Mouse (Mus musculus) forebrain, embryonic 10.5 days (tissue): Measurements from ENCODE around the gene Dicer1. TPM values are rescaled to one million over a fixed set of nuclear protein-coding genes. Genes with fewer than 3 reads are reported as not detected.
"Not testable (repeated sequence)": the region's sequence is repeated elsewhere in the genome, so short reads cannot be mapped to it uniquely, and the experiment has no call there.

Source experiments
- DNase-seq: peaks from one replicate; pipeline ENCODE4 v3.0.0-alpha.2; 2017; ENCODE audit warnings: low spot score; ENCODE audit errors: extremely low spot score
- H3K27ac ChIP-seq: fragments of 300-500 bp; sonication (generic); 2 replicates; pipeline ENCODE4 v1.5.1; 2016; ENCODE audit warnings: mild to moderate bottlenecking
- H3K27me3 ChIP-seq: fragments of 300-500 bp; sonication (generic); 2 replicates; pipeline ENCODE4 v1.6.1; 2016; ENCODE audit warnings: mild to moderate bottlenecking; ENCODE audit not compliant: poor library complexity, severe bottlenecking
- H3K36me3 ChIP-seq: fragments of 300-500 bp; sonication (generic); replicated peaks from 2 replicates; pipeline ENCODE4 v1.6.1; 2016; ENCODE audit warnings: mild to moderate bottlenecking, moderate library complexity
- H3K4me1 ChIP-seq: fragments of 300-500 bp; sonication (generic); 2 replicates; pipeline ENCODE4 v1.6.1; 2016
- H3K4me3 ChIP-seq: fragments of 300-500 bp; sonication (generic); 2 replicates; pipeline ENCODE4 v1.5.1; 2016; ENCODE audit warnings: mild to moderate bottlenecking, moderate library complexity
- H3K9me3 ChIP-seq: fragments of 300-500 bp; sonication (generic); 2 replicates; pipeline ENCODE4 v1.6.1; 2016; ENCODE audit warnings: mild to moderate bottlenecking, moderate library complexity
- WGBS: fragments of 180-500 bp; shearing (Covaris S2); methylation state at CpG from one replicate; pipeline ENCODE4 v1.1.7; 2016; 5-methylcytosine and 5-hydroxymethylcytosine counted together
- polyA plus RNA-seq: library from polyadenylated mRNA; unstranded; fragments of >200 nt; fragmentation: Nextera tagmentation; extraction: Ambion mirVana; gene quantifications from 2 replicates; pipeline ENCODE4 v1.2.1, GENCODE M21; 2016

The Dicer1 gene
- polyA plus RNA-seq, 1 experiment from 2014 or later: 47.0 TPM

DNA sequence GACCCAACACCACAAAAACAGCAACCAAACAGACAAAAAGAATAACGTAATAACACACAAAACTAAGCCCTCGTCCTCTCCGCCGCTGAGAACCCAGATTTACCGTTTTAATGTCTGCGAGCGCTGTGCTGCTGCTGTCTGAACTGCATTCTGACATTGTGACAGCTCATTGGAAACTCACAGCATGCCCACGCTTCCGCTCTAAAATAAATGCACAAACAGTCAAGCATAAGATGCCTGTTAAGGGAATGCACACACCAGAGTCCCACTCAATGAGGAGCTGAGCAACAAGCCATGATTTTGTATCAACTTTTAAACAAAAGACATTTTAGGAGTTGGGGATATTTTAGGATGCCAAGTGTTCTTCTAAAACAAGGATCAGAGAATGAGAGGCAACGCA lies 14.1 kb downstream of the Dicer1 start:
- WGBS: 93% methylated on average over 10 of the region's 10 CpGs
- Histone ChIP-seq H3K27ac (no peak overlapping the region), H3K27me3 (no peaks in the 10 kb centered on the region), H3K4me3 (no peak overlapping the region), H3K36me3 (peaks cover 45% of the 10 kb centered on the region), H3K9me3 (no peaks in the 10 kb centered on the region), H3K4me1 (peaks cover 95% of the 10 kb centered on the region)
- no peak for DNase-seq

DNA sequence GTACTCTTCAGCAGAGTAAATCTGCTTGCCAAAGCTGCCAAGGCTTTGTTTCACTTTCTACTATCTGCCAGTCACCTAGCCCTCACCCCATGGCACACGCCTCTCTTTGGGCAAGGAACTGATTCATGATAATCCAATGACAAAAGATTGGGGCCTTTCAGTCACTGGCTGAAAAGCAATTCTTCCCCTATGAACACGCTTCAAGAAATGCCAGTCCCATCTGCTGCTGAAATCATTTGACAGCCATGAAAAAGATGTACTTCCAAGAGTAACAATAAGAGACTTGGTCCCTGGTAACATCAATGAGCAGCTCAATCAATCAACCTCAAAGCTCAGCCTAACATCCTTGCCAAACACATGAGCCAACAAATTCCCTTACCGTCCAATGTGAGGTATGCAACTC lies 15.8 kb downstream of the Dicer1 start:
- Histone ChIP-seq H3K4me1 (peaks cover 97% of the 10 kb centered on the region), H3K27ac (no peak overlapping the region), H3K4me3 (no peak overlapping the region), H3K36me3 (peaks cover 58% of the 10 kb centered on the region), H3K27me3 (no peaks in the 10 kb centered on the region), H3K9me3 (no peaks in the 10 kb centered on the region)
- 58% methylated on average over 3 of the region's 3 CpGs for WGBS
- no peak for DNase-seq

DNA sequence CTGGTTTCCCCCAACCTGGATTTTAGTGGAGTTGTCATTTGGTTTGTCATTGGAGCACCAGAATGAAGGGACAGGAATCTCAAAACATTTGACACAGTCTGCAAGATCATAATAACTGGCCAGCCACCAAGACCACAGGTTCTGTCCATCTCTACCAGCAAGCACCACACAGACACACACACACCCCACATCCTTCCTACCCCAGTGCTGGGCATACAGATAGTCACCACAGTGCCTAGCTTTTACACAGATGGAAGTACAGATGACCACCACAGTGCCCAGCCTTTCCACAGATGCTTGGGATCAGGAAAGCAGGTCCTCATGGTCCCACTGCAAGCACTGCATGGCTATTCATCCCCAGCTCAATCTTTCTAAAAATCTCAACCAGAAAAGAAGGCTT lies 18.6 kb downstream of the Dicer1 start:
- no peaks in the 10 kb centered on the region for H3K9me3 ChIP-seq
- H3K4me3 ChIP-seq: no peak overlapping the region
- H3K4me1 ChIP-seq: peaks cover 79% of the 10 kb centered on the region
- H3K27ac ChIP-seq: peak overlapping the region; percentile 70
- no peak for DNase-seq
- H3K36me3 ChIP-seq: peaks cover 82% of the 10 kb centered on the region
- no peaks in the 10 kb centered on the region for H3K27me3 ChIP-seq

DNA sequence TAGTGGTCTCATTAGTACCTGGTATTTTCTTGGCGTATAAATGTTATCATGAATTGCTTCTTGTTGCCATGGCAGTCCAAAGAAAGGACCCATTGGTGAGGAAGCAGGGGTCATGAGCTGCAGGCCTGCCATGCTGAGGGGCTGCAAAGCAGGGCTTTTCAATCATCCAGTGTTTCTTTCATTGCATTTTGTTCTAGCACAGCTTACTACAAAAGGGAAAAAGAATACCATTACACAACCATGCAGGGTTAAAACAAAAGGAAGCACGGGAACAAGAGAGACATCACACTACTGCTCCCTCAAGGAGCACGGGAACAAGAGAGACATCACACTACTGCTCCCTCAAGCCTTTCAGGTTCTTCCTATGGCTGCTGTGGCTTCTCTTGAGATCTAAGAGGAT lies 20.0 kb downstream of the Dicer1 start:
- H3K4me1 ChIP-seq: peaks cover 70% of the 10 kb centered on the region

DNA sequence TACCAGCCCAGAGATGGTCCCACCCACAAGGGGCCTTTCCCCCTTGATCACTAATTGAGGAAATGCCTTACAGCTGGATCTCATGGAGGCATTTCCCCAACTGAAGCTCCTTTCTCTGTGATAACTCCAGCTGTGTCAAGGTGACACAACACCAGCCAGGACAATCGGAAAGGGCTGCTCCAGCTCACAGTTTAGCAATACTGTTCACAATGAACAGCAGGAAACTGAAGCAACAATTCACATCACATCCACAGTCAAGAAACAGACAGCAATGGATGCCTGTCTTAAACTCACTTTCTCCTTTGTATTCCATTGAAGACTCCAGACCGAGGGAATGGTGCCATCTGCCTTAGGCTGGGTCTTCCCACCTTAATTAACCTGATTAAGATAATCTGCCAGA lies 25.3 kb downstream of the Dicer1 start:
- 86% methylated on average over 2 of the region's 2 CpGs for WGBS
- not testable (repeated sequence) for H3K27ac ChIP-seq, DNase-seq, H3K27me3 ChIP-seq, H3K4me3 ChIP-seq, H3K9me3 ChIP-seq
- peaks cover 96% of the 10 kb centered on the region for H3K36me3 ChIP-seq
- peaks cover 18% of the 10 kb centered on the region for H3K4me1 ChIP-seq

More for the DNA sequence above, 20.0 kb downstream of the Dicer1 start:
- peak; percentile 51 for DNase-seq
- H3K27me3 ChIP-seq: no peaks in the 10 kb centered on the region
- WGBS: 25% methylated on average over 3 of the region's 3 CpGs
- H3K36me3 ChIP-seq: peaks cover 84% of the 10 kb centered on the region
- H3K4me3 ChIP-seq: no peak overlapping the region
- H3K27ac ChIP-seq: peak overlapping the region; percentile 70
- no peaks in the 10 kb centered on the region for H3K9me3 ChIP-seq

DNA sequence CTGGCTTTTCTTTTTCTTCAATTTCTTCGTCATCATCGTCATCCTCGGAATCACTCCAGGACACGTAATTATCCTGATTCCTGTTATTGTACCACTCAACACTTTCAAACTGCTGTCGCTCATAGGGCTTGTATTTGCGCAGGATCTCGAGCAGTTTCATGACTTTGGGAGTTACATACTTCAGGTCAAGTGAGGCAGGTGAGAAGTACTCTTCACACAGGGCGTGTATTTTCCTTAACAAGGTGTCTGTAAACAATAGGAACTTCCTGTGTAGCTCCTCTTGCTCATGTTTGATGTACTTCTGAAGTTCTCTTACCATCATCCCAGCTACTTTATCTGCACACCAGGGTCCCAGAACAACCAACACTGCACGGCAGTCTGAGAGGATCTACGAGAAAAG lies 29.7 kb downstream of the Dicer1 start:
- Histone ChIP-seq H3K9me3 (no peaks in the 10 kb centered on the region), H3K4me3 (no peak overlapping the region), H3K4me1 (0 out of 2 replicates have a peak, but pooled peaks cover under 1% of the 10 kb centered on the region), H3K27me3 (no peaks in the 10 kb centered on the region), H3K36me3 (peaks cover 92% of the 10 kb centered on the region), H3K27ac (no peak overlapping the region)
- WGBS: 94% methylated on average over 10 of the region's 10 CpGs
- no peak for DNase-seq

DNA sequence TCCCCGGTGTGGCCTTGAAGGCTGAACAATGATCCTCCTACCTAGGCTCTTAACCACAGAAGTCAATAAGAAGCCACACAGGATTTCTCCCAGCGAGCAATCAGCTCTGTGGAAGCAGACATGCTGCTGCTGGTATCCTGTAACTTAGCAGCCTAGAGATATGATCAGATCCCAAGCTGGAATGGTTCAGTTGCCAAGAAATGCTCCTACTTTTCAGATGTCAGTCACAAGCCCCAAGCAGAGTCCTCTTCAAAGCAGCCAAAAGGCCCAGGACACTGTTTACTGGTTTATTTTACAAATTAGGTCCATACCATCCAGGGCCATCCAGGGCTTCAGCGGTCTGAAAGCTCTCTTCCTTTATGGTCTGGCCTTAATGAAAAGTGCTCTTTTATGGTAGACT lies 30.7 kb downstream of the Dicer1 start:
- H3K4me3 ChIP-seq: no peak overlapping the region
- peaks cover 94% of the 10 kb centered on the region for H3K36me3 ChIP-seq
- DNase-seq: no peak
- no peak overlapping the region for H3K27ac ChIP-seq
- 81% methylated on average over 3 of the region's 3 CpGs for WGBS
- no peaks in the 10 kb centered on the region for H3K9me3 ChIP-seq
- H3K4me1 ChIP-seq: no peaks in the 10 kb centered on the region
- H3K27me3 ChIP-seq: no peaks in the 10 kb centered on the region

DNA sequence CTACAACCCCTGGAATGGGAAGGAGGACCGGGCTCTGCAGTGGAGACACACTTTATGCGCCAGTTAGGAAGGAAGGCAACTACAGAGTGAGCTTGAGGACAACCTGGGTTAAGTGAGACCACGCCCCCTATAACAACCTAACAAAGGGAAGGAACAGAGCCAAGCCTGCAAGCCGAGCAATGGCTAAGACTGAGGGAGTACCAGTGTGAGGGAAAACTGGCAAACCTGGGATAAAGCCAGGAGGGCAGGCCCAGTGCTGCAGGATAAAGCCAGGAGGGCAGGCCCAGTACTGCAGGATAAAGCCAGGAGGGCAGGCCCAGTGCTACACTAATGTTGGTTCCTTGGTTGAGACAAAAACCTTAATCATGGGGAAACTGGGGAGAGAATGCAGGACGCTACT lies 32.8 kb downstream of the Dicer1 start:
- Histone ChIP-seq H3K36me3 (peaks cover 96% of the 10 kb centered on the region), H3K27ac (no peak overlapping the region)
- WGBS: 83% methylated on average over 5 of the region's 5 CpGs

DNA sequence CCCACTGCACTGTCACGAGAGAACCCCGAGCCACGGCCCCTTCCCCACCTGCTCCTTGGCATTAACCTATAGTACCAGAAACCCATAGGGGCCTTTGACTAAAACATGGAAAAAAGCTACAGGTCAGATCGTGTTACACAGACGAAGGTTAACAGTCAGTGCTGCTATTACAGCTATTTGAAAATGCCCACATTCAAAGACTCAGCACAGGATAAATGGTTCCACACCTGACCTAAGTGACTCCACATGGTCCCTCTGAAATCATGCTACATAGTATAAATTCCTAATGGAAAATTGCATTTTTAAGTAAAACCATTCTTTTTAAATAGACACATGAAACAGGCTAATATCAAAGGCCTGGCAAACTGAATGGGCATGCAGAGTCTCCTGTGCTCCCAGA lies 35.3 kb downstream of the Dicer1 start:
- WGBS: 87% methylated on average over 5 of the region's 5 CpGs
- DNase-seq: no peak
- Histone ChIP-seq H3K4me3 (no peak overlapping the region), H3K27ac (no peak overlapping the region), H3K9me3 (no peaks in the 10 kb centered on the region), H3K27me3 (no peaks in the 10 kb centered on the region), H3K4me1 (no peaks in the 10 kb centered on the region), H3K36me3 (peaks cover 96% of the 10 kb centered on the region)

More for the DNA sequence above, 32.8 kb downstream of the Dicer1 start:
- H3K4me3 ChIP-seq: no peak overlapping the region
- H3K4me1 ChIP-seq: no peaks in the 10 kb centered on the region
- H3K9me3 ChIP-seq: no peaks in the 10 kb centered on the region
- no peak for DNase-seq
- no peaks in the 10 kb centered on the region for H3K27me3 ChIP-seq

DNA sequence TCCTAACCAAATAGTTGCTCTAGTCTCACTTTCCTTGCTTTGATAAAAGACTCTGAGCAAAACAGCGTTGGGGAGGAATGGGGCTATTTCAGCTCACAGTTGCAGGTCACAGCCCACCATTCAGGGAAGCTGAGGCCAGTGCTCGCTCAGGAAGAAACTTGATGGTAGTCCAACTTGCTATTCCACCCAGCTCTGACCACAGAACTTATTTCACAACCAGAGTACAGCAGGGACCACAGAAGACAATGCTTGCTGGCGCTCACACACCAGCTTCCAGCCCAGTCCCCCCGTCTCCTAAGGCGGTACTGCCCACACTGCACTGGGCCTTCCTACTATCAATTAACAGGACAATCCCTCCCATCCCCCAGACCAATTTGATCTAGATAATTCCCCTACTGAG lies 36.3 kb downstream of the Dicer1 start:
- Histone ChIP-seq H3K36me3 (peaks cover 96% of the 10 kb centered on the region), H3K4me1 (no peaks in the 10 kb centered on the region), H3K27me3 (no peaks in the 10 kb centered on the region), H3K4me3 (no peak overlapping the region), H3K27ac (no peak overlapping the region), H3K9me3 (no peaks in the 10 kb centered on the region)
- DNase-seq: no peak
- WGBS: 96% methylated on average over 5 of the region's 5 CpGs

DNA sequence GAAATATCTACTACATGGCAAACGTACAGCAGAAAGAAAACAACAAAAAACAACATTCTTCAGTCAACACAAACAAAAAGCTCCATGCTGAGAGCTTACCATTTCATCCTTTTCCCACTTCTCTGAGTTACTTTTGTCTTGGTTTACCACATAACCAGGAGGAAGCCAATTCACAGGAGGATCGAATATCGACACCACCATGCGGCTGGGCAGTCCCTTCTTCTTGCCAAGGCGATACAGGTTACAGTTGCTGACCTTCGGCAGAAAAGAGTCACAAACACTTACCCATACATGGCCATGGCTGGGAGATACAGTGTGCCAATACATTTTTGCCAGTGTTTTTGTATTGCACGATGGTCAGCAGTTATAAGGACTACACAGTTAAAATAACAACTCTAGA lies 51.5 kb downstream of the Dicer1 start:
- DNase-seq: no peak

DNA sequence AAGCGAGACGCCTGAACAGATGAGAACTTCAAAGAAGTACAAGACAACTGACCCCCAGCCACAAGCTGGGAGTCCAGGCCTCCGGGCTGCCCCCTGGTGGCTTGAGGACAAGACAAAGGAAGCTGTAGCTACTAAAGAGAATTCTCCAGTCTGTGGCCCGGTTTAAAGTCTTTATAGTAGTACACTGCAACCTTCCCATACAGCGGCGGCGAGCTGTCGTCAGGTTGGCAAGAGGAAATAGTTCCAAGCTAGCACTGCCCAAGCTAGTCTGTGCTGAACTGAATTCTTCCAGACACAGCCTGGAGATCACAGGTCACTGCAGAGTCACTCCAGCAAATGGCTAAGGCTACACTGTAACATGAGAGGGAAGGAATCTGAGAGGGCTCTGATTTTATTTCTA lies 52.0 kb downstream of the Dicer1 start:
- DNase-seq: peak; percentile 57
- peaks cover 99% of the 10 kb centered on the region for H3K36me3 ChIP-seq
- H3K27me3 ChIP-seq: no peaks in the 10 kb centered on the region
- no peak overlapping the region for H3K27ac ChIP-seq
- H3K4me1 ChIP-seq: peaks cover 25% of the 10 kb centered on the region
- H3K4me3 ChIP-seq: no peak overlapping the region
- WGBS: 51% methylated on average over 8 of the region's 8 CpGs
- no peaks in the 10 kb centered on the region for H3K9me3 ChIP-seq

More for the DNA sequence above, 51.5 kb downstream of the Dicer1 start:
- Histone ChIP-seq H3K4me1 (peaks cover 25% of the 10 kb centered on the region), H3K4me3 (no peak overlapping the region), H3K36me3 (peaks cover 99% of the 10 kb centered on the region), H3K27ac (no peak overlapping the region), H3K27me3 (no peaks in the 10 kb centered on the region), H3K9me3 (no peaks in the 10 kb centered on the region)
- WGBS: 69% methylated on average over 7 of the region's 7 CpGs

DNA sequence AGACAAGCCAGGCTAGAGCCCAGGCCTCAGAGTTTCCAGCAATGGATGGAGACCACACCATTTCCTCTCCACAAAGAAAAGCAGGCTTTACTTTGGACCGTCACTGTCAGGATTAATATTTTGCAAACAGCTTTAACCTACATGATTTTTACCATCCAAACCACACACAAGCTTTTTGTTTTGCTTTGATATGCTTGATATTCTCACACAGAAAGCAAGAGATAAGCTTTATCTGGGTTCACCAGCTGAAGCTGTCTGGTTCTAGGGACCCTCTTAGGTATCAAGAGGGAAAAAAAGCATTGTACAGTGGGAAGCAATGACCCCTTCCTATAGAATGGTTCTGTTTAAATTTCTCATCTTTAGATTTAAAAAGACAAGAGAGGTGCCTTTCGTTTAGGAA lies 56.2 kb downstream of the Dicer1 start:
- DNase-seq: no peak
- 98% methylated on average over 2 of the region's 2 CpGs for WGBS
- Histone ChIP-seq H3K27ac (no peak overlapping the region), H3K4me1 (peaks cover 20% of the 10 kb centered on the region), H3K4me3 (no peak overlapping the region), H3K27me3 (no peaks in the 10 kb centered on the region), H3K9me3 (no peaks in the 10 kb centered on the region), H3K36me3 (peaks cover 99% of the 10 kb centered on the region)

DNA sequence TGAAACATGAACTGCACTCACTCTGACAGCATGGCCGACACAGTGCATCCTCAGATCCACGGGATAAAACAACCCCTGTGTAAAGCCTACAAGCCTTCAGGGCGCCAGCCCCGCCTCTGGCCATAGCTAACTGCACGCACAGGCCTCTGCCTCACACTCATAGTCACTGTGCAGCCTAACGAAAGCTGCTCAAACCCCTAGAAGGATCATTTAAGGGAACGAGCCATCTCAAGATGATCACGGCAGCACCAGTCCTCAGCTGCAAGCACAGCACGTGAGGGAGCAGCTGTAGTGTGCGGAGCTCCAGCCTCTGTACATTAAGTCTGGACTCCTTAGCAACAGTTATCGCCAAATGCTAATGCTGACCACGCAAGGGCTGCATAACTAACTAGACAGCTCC lies 58.9 kb downstream of the Dicer1 start:
- H3K4me3 ChIP-seq: no peak overlapping the region
- H3K36me3 ChIP-seq: peaks cover 97% of the 10 kb centered on the region
- H3K9me3 ChIP-seq: no peaks in the 10 kb centered on the region
- no peak for DNase-seq
- no peak overlapping the region for H3K27ac ChIP-seq
- WGBS: 84% methylated on average over 12 of the region's 12 CpGs
- H3K4me1 ChIP-seq: peaks cover 7% of the 10 kb centered on the region
- no peaks in the 10 kb centered on the region for H3K27me3 ChIP-seq
